Mouse (Mus musculus) limb, embryonic 14.5 days (tissue): ENCODE results near the gene N4bp2l1. TPM values are rescaled to one million over a fixed set of nuclear protein-coding genes. Genes with fewer than 3 reads are reported as not detected.

Source experiments
- ATAC-seq: fragments of 200-750 bp; cut with Nextera tagmentation; 2 replicates; pipeline ENCODE4 v1.8.0; 2017; ENCODE audit warnings: low read depth, moderate number of reproducible peaks, moderate TSS enrichment; ENCODE audit not compliant: low FRiP score
- DNase-seq: peaks from one replicate; pipeline ENCODE4 v3.0.0-alpha.2; 2015; ENCODE audit warnings: low spot score
- H3K27ac ChIP-seq: fragments of 300-500 bp; sonication (generic); replicated peaks from 2 replicates; pipeline ENCODE4 v1.5.1; 2014; ENCODE audit warnings: low read depth, mild to moderate bottlenecking, low read length, moderate library complexity, mixed read lengths
- H3K27me3 ChIP-seq: fragments of 300-500 bp; sonication (generic); 2 replicates; pipeline ENCODE4 v1.6.1; 2014; ENCODE audit warnings: low read length, mixed read lengths; ENCODE audit not compliant: control insufficient read depth, insufficient read depth
- H3K36me3 ChIP-seq: fragments of 300-500 bp; sonication (generic); 2 replicates; pipeline ENCODE4 v1.6.1; 2014; ENCODE audit warnings: mild to moderate bottlenecking, low read length, moderate library complexity, mixed read lengths; ENCODE audit not compliant: control insufficient read depth, insufficient read depth
- H3K4me1 ChIP-seq: fragments of 300-500 bp; sonication (generic); 2 replicates; pipeline ENCODE4 v1.6.1; 2014; ENCODE audit warnings: antibody characterized with exemption, low read length, mixed read lengths; ENCODE audit not compliant: control insufficient read depth, insufficient read depth
- H3K4me2 ChIP-seq: fragments of 300-500 bp; sonication (generic); replicated peaks from 2 replicates; pipeline ENCODE4 v1.6.1; 2014; ENCODE audit warnings: low read depth, mild to moderate bottlenecking, low read length, moderate library complexity; ENCODE audit not compliant: severe bottlenecking
- H3K4me3 ChIP-seq: fragments of 300-500 bp; sonication (generic); replicated peaks from 2 replicates; pipeline ENCODE4 v1.5.1; 2014; ENCODE audit warnings: low read length
- H3K9ac ChIP-seq: fragments of 300-500 bp; sonication (generic); 2 replicates; pipeline ENCODE4 v1.6.1; 2014; ENCODE audit warnings: mild to moderate bottlenecking, low read depth, low read length, moderate library complexity; ENCODE audit not compliant: severe bottlenecking
- H3K9me3 ChIP-seq: fragments of 300-500 bp; sonication (generic); 2 replicates; pipeline ENCODE4 v1.6.1; 2016; ENCODE audit warnings: low read length; ENCODE audit not compliant: control insufficient read depth
- POLR2A ChIP-seq: fragments of 200-500 bp; IDR thresholded peaks from 2 replicates; pipeline ENCODE4 v1.8.0; 2012; ENCODE audit warnings: inconsistent platforms, mild to moderate bottlenecking, moderate library complexity, borderline replicate concordance; ENCODE audit not compliant: insufficient read depth, insufficient read length; ENCODE audit errors: extremely low read depth
- whole genome bisulfite sequencing: fragments of 180-500 bp; shearing (Covaris S2); extraction: QIAGEN DNeasy Blood & Tissue Kit; methylation state at CpG from one replicate; pipeline ENCODE4 v1.1.7; 2014; 5-methylcytosine and 5-hydroxymethylcytosine counted together
- polyA plus RNA-seq, 2 experiments: library from polyadenylated mRNA; depleted of rRNA in 1 of 2; stranded (reverse) in 1 of 2; unstranded in 1 of 2; fragments of >200 nt; fragmentation: Nextera tagmentation in 1 of 2; extraction: Ambion mirVana in 1 of 2; gene quantifications; 2 replicates each; pipeline versions ENCODE4 v1.2.1 to v1.2.3; 2012 to 2014

Gene N4bp2l1
- polyA plus RNA-seq, 2 experiments, result 4.3 to 6.1 TPM

GRCm38 (mm10) chr5:150616731-150617130 is 19.7 kb upstream of the N4bp2l1 start:
- no peak for DNase-seq
- no peaks in the 10 kb centered on the region for H3K36me3 ChIP-seq
- H3K27ac ChIP-seq, result no peak overlapping the region
- no peak overlapping the region for H3K4me3 ChIP-seq
- no peak for TF ChIP-seq POLR2A
- 77% methylated on average over 3 of the region's 3 CpGs for WGBS
- H3K9ac ChIP-seq, result no peak overlapping the region
- no peaks in the 10 kb centered on the region for H3K9me3 ChIP-seq
- no peaks in the 10 kb centered on the region for H3K27me3 ChIP-seq
- no peak for ATAC-seq
- H3K4me2 ChIP-seq, result no peak overlapping the region
- no peaks in the 10 kb centered on the region for H3K4me1 ChIP-seq

GRCm38 (mm10) chr5:150616216-150616615 is 19.2 kb upstream of the N4bp2l1 start:
- no peaks in the 10 kb centered on the region for H3K9me3 ChIP-seq
- TF ChIP-seq POLR2A, result no peak
- no peak overlapping the region for H3K4me3 ChIP-seq
- H3K27ac ChIP-seq, result no peak overlapping the region
- DNase-seq, result no peak
- 95% methylated on average over 2 of the region's 2 CpGs for WGBS
- no peak overlapping the region for H3K4me2 ChIP-seq
- H3K9ac ChIP-seq, result no peak overlapping the region
- no peaks in the 10 kb centered on the region for H3K36me3 ChIP-seq
- H3K27me3 ChIP-seq, result no peaks in the 10 kb centered on the region
- no peaks in the 10 kb centered on the region for H3K4me1 ChIP-seq
- no peak for ATAC-seq

GRCm38 (mm10) chr5:150614054-150614453 is 17.1 kb upstream of the N4bp2l1 start:
- Histone ChIP-seq H3K9ac (no peak overlapping the region), H3K27me3 (no peaks in the 10 kb centered on the region), H3K4me1 (no peaks in the 10 kb centered on the region), H3K4me3 (no peak overlapping the region), H3K36me3 (no peaks in the 10 kb centered on the region), H3K27ac (no peak overlapping the region), H3K9me3 (no peaks in the 10 kb centered on the region), H3K4me2 (no peak overlapping the region)
- ATAC-seq (no peak), DNase-seq (no peak)
- 79% methylated on average over 2 of the region's 2 CpGs for WGBS
- TF ChIP-seq POLR2A, result no peak

- H3K4me1 ChIP-seq, result no peaks in the 10 kb centered on the region
- no peak overlapping the region for H3K4me3 ChIP-seq
- ATAC-seq (no peak), DNase-seq (no peak)
- H3K9ac ChIP-seq, result no peak overlapping the region
- TF ChIP-seq POLR2A, result no peak
- no peak overlapping the region for H3K4me2 ChIP-seq
- no peaks in the 10 kb centered on the region for H3K9me3 ChIP-seq
- 70% methylated on average over 12 of the region's 12 CpGs for WGBS
- no peaks in the 10 kb centered on the region for H3K36me3 ChIP-seq
- H3K27ac ChIP-seq, result no peak overlapping the region
- H3K27me3 ChIP-seq, result no peaks in the 10 kb centered on the region
Measured at GRCm38 (mm10) chr5:150611697-150612096, 14.7 kb upstream of the N4bp2l1 start.

- no peak for ATAC-seq
- Histone ChIP-seq H3K9me3 (no peaks in the 10 kb centered on the region), H3K4me3 (no peak overlapping the region)
Measured at GRCm38 (mm10) chr5:150611136-150611535, 14.1 kb upstream of the N4bp2l1 start.

GRCm38 (mm10) chr5:150607631-150608030 is 10.6 kb upstream of the N4bp2l1 start:
- 91% methylated on average over 8 of the region's 8 CpGs for WGBS
- DNase-seq, result no peak

More at GRCm38 (mm10) chr5:150611136-150611535, 14.1 kb upstream of the N4bp2l1 start:
- no peaks in the 10 kb centered on the region for H3K36me3 ChIP-seq
- H3K27ac ChIP-seq, result no peak overlapping the region
- H3K9ac ChIP-seq, result no peak overlapping the region
- H3K4me2 ChIP-seq, result no peak overlapping the region
- WGBS, result 90% methylated on average over 1 of the region's 1 CpGs
- TF ChIP-seq POLR2A, result no peak
- no peaks in the 10 kb centered on the region for H3K27me3 ChIP-seq
- no peak for DNase-seq
- no peaks in the 10 kb centered on the region for H3K4me1 ChIP-seq

More at GRCm38 (mm10) chr5:150607631-150608030, 10.6 kb upstream of the N4bp2l1 start:
- Histone ChIP-seq H3K36me3 (no peaks in the 10 kb centered on the region), H3K27me3 (no peaks in the 10 kb centered on the region), H3K4me3 (no peak overlapping the region), H3K9ac (no peak overlapping the region), H3K27ac (no peak overlapping the region), H3K4me2 (no peak overlapping the region), H3K9me3 (no peaks in the 10 kb centered on the region), H3K4me1 (no peaks in the 10 kb centered on the region)
- TF ChIP-seq POLR2A, result no peak
- ATAC-seq, result no peak
